Mouse (Mus musculus) heart, postnatal 14 days (tissue): Measurements from ENCODE around the gene Klf6. TPM values are rescaled to one million over a fixed set of nuclear protein-coding genes. Genes with fewer than 3 reads are reported as not detected.

Experiments
- DNase-seq, 2 experiments: peaks; one replicate each; pipeline ENCODE4 v3.0.0; 2021 to 2022
- intact Hi-C: fragments of 180-260 bp; cut with DNase I; formaldehyde crosslinking; loops from one replicate; pipeline ENCODE4 v1.15.1; 2025
- total RNA-seq, 2 experiments: library from RNA; stranded (reverse); gene quantifications; 2 replicates each; pipeline ENCODE4 v1.2.3; 2021

Gene Klf6
- total RNA-seq, 2 experiments from 2014 or later = 76.8 to 80.6 TPM

- peak; percentile 47 to 61 for DNase-seq
- intact Hi-C loops = loop anchor here (2.0 to 5.0 kb wide), 8 partner anchors 151 to 1196 kb away; no protein-coding TSS in a partner anchor
Measured at GRCm38 (mm10) chr13:5862626-5863407, 1.5 kb downstream of the Klf6 start.

- intact Hi-C loops = loop anchor here (2.0 to 5.0 kb wide), 8 partner anchors 151 to 1196 kb away; no protein-coding TSS in a partner anchor
- peak; percentile 25 to 44 for DNase-seq
Measured at GRCm38 (mm10) chr13:5863408-5863891, 2.2 kb downstream of the Klf6 start.

- peak in 1 of 2 experiments; percentile 14 for DNase-seq
- intact Hi-C loops = loop anchor here (5.0 kb wide), 7 partner anchors 152 to 1197 kb away; no protein-coding TSS in a partner anchor
Measured at GRCm38 (mm10) chr13:5864265-5865097, 3.2 kb downstream of the Klf6 start.

- DNase-seq = peak in 1 of 2 experiments; percentile 14
- intact Hi-C loops = no loop called here
Measured at GRCm38 (mm10) chr13:5865098-5865415, 3.8 kb downstream of the Klf6 start.

- DNase-seq = no peak
- intact Hi-C loops = no loop called here
Measured at GRCm38 (mm10) chr13:5866091-5866490, 4.8 kb downstream of the Klf6 start.

- no peak for DNase-seq
- intact Hi-C loops = no loop called here
Measured at GRCm38 (mm10) chr13:5866532-5866931, 5.2 kb downstream of the Klf6 start.

GRCm38 (mm10) chr13:5868376-5868775 lies 7.1 kb downstream of the Klf6 start:
- intact Hi-C loops = no loop called here

GRCm38 (mm10) chr13:5869433-5869832 lies 8.2 kb downstream of the Klf6 start:
- intact Hi-C loops = no loop called here
- peak in 1 of 2 experiments; percentile 15 for DNase-seq

More at GRCm38 (mm10) chr13:5868376-5868775, 7.1 kb downstream of the Klf6 start:
- DNase-seq = no peak

GRCm38 (mm10) chr13:5869842-5870241 lies 8.6 kb downstream of the Klf6 start:
- DNase-seq = peak; percentile 47 to 48
- intact Hi-C loops = loop anchor here (5.0 to 10.0 kb wide), 2 partner anchors 325 to 662 kb away; no protein-coding TSS in a partner anchor

GRCm38 (mm10) chr13:5870382-5871272 lies 9.3 kb downstream of the Klf6 start:
- intact Hi-C loops = loop anchor here (5.0 to 10.0 kb wide), 2 partner anchors 324 to 662 kb away; no protein-coding TSS in a partner anchor
- DNase-seq = peak; percentile 73 to 77

- intact Hi-C loops = loop anchor here (5.0 to 10.0 kb wide), 2 partner anchors 323 to 661 kb away; no protein-coding TSS in a partner anchor
- no peak for DNase-seq
Measured at GRCm38 (mm10) chr13:5871414-5871813, 10.1 kb downstream of the Klf6 start.

GRCm38 (mm10) chr13:5873681-5874080 lies 12.4 kb downstream of the Klf6 start:
- no peak for DNase-seq
- intact Hi-C loops = loop anchor here (5.0 to 10.0 kb wide), 2 partner anchors 321 to 659 kb away; no protein-coding TSS in a partner anchor

GRCm38 (mm10) chr13:5875478-5875877 lies 14.2 kb downstream of the Klf6 start:
- intact Hi-C loops = loop anchor here (10.0 kb wide), 1 partner anchor 319 kb away; no protein-coding TSS in a partner anchor
- no peak for DNase-seq

- DNase-seq = no peak
- intact Hi-C loops = loop anchor here (10.0 kb wide), 1 partner anchor 316 kb away; no protein-coding TSS in a partner anchor
Measured at GRCm38 (mm10) chr13:5878748-5879147, 17.5 kb downstream of the Klf6 start.

- intact Hi-C loops = no loop called here
Measured at GRCm38 (mm10) chr13:5886810-5887209, 25.5 kb downstream of the Klf6 start.

GRCm38 (mm10) chr13:5888164-5888563 lies 26.9 kb downstream of the Klf6 start:
- no peak for DNase-seq
- intact Hi-C loops = no loop called here

More at GRCm38 (mm10) chr13:5886810-5887209, 25.5 kb downstream of the Klf6 start:
- no peak for DNase-seq

- intact Hi-C loops = no loop called here
- no peak for DNase-seq
Measured at GRCm38 (mm10) chr13:5888731-5889130, 27.4 kb downstream of the Klf6 start.

GRCm38 (mm10) chr13:5890035-5890434 lies 28.8 kb downstream of the Klf6 start:
- intact Hi-C loops = no loop called here
- DNase-seq = no peak

GRCm38 (mm10) chr13:5892684-5893447 lies 31.6 kb downstream of the Klf6 start:
- DNase-seq = no peak
- intact Hi-C loops = no loop called here
